Mouse (Mus musculus): Measurements from ENCODE around the gene Dip2a. TPM values are rescaled to one million over a fixed set of nuclear protein-coding genes. Genes with fewer than 3 reads are reported as not detected.
A peak's percentile ranks its signal among the peaks of the same experiment; 100 is the strongest.

Dip2a gene
- total and polyA plus RNA-seq, 2 experiments from 2014 or later, result 12.6 to 65.2 TPM

GRCm38 (mm10) chr10:76288268-76288993, 56.7 kb downstream of the Dip2a start:
- Histone ChIP-seq H3K4me1 (ENCODE audit: insufficient read depth, low read length) (no peaks in the 10 kb centered on the region), H3K4me3 (ENCODE audit: low read length) (no peak overlapping the region), H3K4me2 (ENCODE audit: low read depth, low read length) (no peak overlapping the region), H3K27ac (no peak overlapping the region), H3K9ac (replicated peaks; ENCODE audit: low read length) (no peak overlapping the region), H3K27me3 (ENCODE audit: insufficient read depth, low read length) (no peaks in the 10 kb centered on the region), H3K36me3 (ENCODE audit: insufficient read depth, low read length) (peaks cover 92% of the 10 kb centered on the region), H3K9me3 (ENCODE audit: low read length) (no peaks in the 10 kb centered on the region)
- ATAC-seq, result no peak
- no peak for DNase-seq (ENCODE audit: low spot score)
- TF ChIP-seq CTCF (IDR thresholded peaks at IDR 0.05; ENCODE audit: low read depth), result no peak
- 79% methylated on average over 11 of the region's 11 CpGs for WGBS

GRCm38 (mm10) chr10:76278541-76279097, 66.5 kb downstream of the Dip2a start:
- no peak for TF ChIP-seq CTCF (IDR thresholded peaks at IDR 0.05; ENCODE audit: low read depth)
- 66% methylated on average over 5 of the region's 5 CpGs for WGBS
- no peak overlapping the region for H3K9ac ChIP-seq (replicated peaks; ENCODE audit: low read length)
- no peaks in the 10 kb centered on the region for H3K27me3 ChIP-seq (ENCODE audit: insufficient read depth, low read length)
- H3K4me3 ChIP-seq (ENCODE audit: low read length), result no peak overlapping the region
- no peak overlapping the region for H3K27ac ChIP-seq
- no peaks in the 10 kb centered on the region for H3K4me1 ChIP-seq (ENCODE audit: insufficient read depth, low read length)
- H3K4me2 ChIP-seq (ENCODE audit: low read depth, low read length), result no peak overlapping the region
- H3K9me3 ChIP-seq (ENCODE audit: low read length), result no peaks in the 10 kb centered on the region
- H3K36me3 ChIP-seq (ENCODE audit: insufficient read depth, low read length), result peaks cover 72% of the 10 kb centered on the region
- no peak for ATAC-seq
- no peak for DNase-seq (ENCODE audit: low spot score)

GRCm38 (mm10) chr10:76275256-76275655, 69.8 kb downstream of the Dip2a start:
- H3K4me1 ChIP-seq (ENCODE audit: insufficient read depth, low read length), result no peaks in the 10 kb centered on the region
- H3K4me2 ChIP-seq (ENCODE audit: low read depth, low read length), result no peak overlapping the region
- 85% methylated on average over 10 of the region's 10 CpGs for WGBS
- peaks cover 68% of the 10 kb centered on the region for H3K36me3 ChIP-seq (ENCODE audit: insufficient read depth, low read length)
- DNase-seq (ENCODE audit: low spot score), result no peak
- H3K27me3 ChIP-seq (ENCODE audit: insufficient read depth, low read length), result no peaks in the 10 kb centered on the region
- TF ChIP-seq CTCF (IDR thresholded peaks at IDR 0.05; ENCODE audit: low read depth), result no peak
- ATAC-seq, result no peak
- no peaks in the 10 kb centered on the region for H3K9me3 ChIP-seq (ENCODE audit: low read length)
- no peak overlapping the region for H3K4me3 ChIP-seq (ENCODE audit: low read length)
- no peak overlapping the region for H3K9ac ChIP-seq (replicated peaks; ENCODE audit: low read length)
- no peak overlapping the region for H3K27ac ChIP-seq

GRCm38 (mm10) chr10:76271238-76271637, 73.9 kb downstream of the Dip2a start:
- no peak for ATAC-seq

GRCm38 (mm10) chr10:76262431-76262830, 82.7 kb downstream of the Dip2a start:
- TF ChIP-seq CTCF (IDR thresholded peaks at IDR 0.05; ENCODE audit: low read depth), result no peak
- no peak overlapping the region for H3K4me2 ChIP-seq (ENCODE audit: low read depth, low read length)
- no peak overlapping the region for H3K9ac ChIP-seq (replicated peaks; ENCODE audit: low read length)
- peaks cover 20% of the 10 kb centered on the region for H3K36me3 ChIP-seq (ENCODE audit: insufficient read depth, low read length)
- no peaks in the 10 kb centered on the region; the same call in 1 of the 2 replicates for H3K4me1 ChIP-seq (ENCODE audit: insufficient read depth, low read length)
- 69% methylated on average over 4 of the region's 4 CpGs for WGBS
- DNase-seq (ENCODE audit: low spot score) (no peak), ATAC-seq (no peak)
- no peaks in the 10 kb centered on the region for H3K9me3 ChIP-seq (ENCODE audit: low read length)
- no peaks in the 10 kb centered on the region for H3K27me3 ChIP-seq (ENCODE audit: insufficient read depth, low read length)
- no peak overlapping the region for H3K27ac ChIP-seq
- H3K4me3 ChIP-seq (ENCODE audit: low read length), result no peak overlapping the region

More at GRCm38 (mm10) chr10:76271238-76271637, 73.9 kb downstream of the Dip2a start:
- Histone ChIP-seq H3K27me3 (ENCODE audit: insufficient read depth, low read length) (no peaks in the 10 kb centered on the region), H3K9me3 (ENCODE audit: low read length) (no peaks in the 10 kb centered on the region), H3K9ac (replicated peaks; ENCODE audit: low read length) (no peak overlapping the region), H3K4me3 (ENCODE audit: low read length) (no peak overlapping the region), H3K27ac (no peak overlapping the region), H3K4me2 (ENCODE audit: low read depth, low read length) (no peak overlapping the region), H3K4me1 (ENCODE audit: insufficient read depth, low read length) (no peaks in the 10 kb centered on the region), H3K36me3 (ENCODE audit: insufficient read depth, low read length) (peaks cover 72% of the 10 kb centered on the region)
- 53% methylated on average over 8 of the region's 8 CpGs for WGBS
- peak; percentile 57 for DNase-seq (ENCODE audit: low spot score)
- TF ChIP-seq CTCF (IDR thresholded peaks at IDR 0.05; ENCODE audit: low read depth), result peak; percentile 74

GRCm38 (mm10) chr10:76261447-76261846, 83.6 kb downstream of the Dip2a start:
- H3K27ac ChIP-seq, result no peak overlapping the region
- H3K4me3 ChIP-seq (ENCODE audit: low read length), result no peak overlapping the region
- DNase-seq (ENCODE audit: low spot score) (no peak), ATAC-seq (no peak)
- WGBS, result 92% methylated on average over 3 of the region's 3 CpGs
- H3K9ac ChIP-seq (replicated peaks; ENCODE audit: low read length), result no peak overlapping the region
- no peaks in the 10 kb centered on the region; the same call in 1 of the 2 replicates for H3K4me1 ChIP-seq (ENCODE audit: insufficient read depth, low read length)
- TF ChIP-seq CTCF (IDR thresholded peaks at IDR 0.05; ENCODE audit: low read depth), result no peak
- no peaks in the 10 kb centered on the region for H3K9me3 ChIP-seq (ENCODE audit: low read length)
- H3K36me3 ChIP-seq (ENCODE audit: insufficient read depth, low read length), result peaks cover 17% of the 10 kb centered on the region
- no peaks in the 10 kb centered on the region for H3K27me3 ChIP-seq (ENCODE audit: insufficient read depth, low read length)
- no peak overlapping the region for H3K4me2 ChIP-seq (ENCODE audit: low read depth, low read length)
